Mouse (Mus musculus) neural tube, embryonic 12.5 days (tissue): ENCODE data around the gene Nckap5l. TPM values are rescaled to one million over a fixed set of nuclear protein-coding genes. Genes with fewer than 3 reads are reported as not detected.

ENCODE experiments used
- ATAC-seq: fragments of 200-750 bp; cut with Nextera tagmentation; 2 replicates; pipeline ENCODE4 v1.8.0; 2017; ENCODE audit warnings: low read depth, mild to moderate bottlenecking, moderate TSS enrichment, moderate library complexity; ENCODE audit not compliant: low FRiP score
- H3K27ac ChIP-seq: fragments of 300-500 bp; sonication (generic); 2 replicates; pipeline ENCODE4 v1.5.1; 2016
- H3K27me3 ChIP-seq: fragments of 300-500 bp; sonication (generic); replicated peaks from 2 replicates; pipeline ENCODE4 v1.6.1; 2016; ENCODE audit warnings: mild to moderate bottlenecking
- H3K36me3 ChIP-seq: fragments of 300-500 bp; sonication (generic); 2 replicates; pipeline ENCODE4 v1.6.1; 2016; ENCODE audit warnings: mild to moderate bottlenecking
- H3K4me1 ChIP-seq: fragments of 300-500 bp; sonication (generic); 2 replicates; pipeline ENCODE4 v1.6.1; 2016
- H3K4me2 ChIP-seq: fragments of 300-500 bp; sonication (generic); replicated peaks from 2 replicates; pipeline ENCODE4 v1.6.1; 2016; ENCODE audit warnings: mild to moderate bottlenecking
- H3K4me3 ChIP-seq: fragments of 300-500 bp; sonication (generic); 2 replicates; pipeline ENCODE4 v1.5.1; 2016
- H3K9ac ChIP-seq: fragments of 300-500 bp; sonication (generic); 2 replicates; pipeline ENCODE4 v1.6.1; 2016; ENCODE audit warnings: mild to moderate bottlenecking
- H3K9me3 ChIP-seq: fragments of 300-500 bp; sonication (generic); 2 replicates; pipeline ENCODE4 v1.6.1; 2016; ENCODE audit warnings: mild to moderate bottlenecking
- WGBS: fragments of 180-500 bp; shearing (Covaris S2); methylation state at CpG from one replicate; pipeline ENCODE4 v1.1.7; 2016; 5-methylcytosine and 5-hydroxymethylcytosine counted together
- polyA plus RNA-seq: library from polyadenylated mRNA; unstranded; fragments of >200 nt; fragmentation: Nextera tagmentation; extraction: Ambion mirVana; gene quantifications from 2 replicates; pipeline ENCODE4 v1.2.1, GENCODE M21; 2016

The Nckap5l gene
- polyA plus RNA-seq, 1 experiment from 2014 or later: 17.2 TPM

DNA sequence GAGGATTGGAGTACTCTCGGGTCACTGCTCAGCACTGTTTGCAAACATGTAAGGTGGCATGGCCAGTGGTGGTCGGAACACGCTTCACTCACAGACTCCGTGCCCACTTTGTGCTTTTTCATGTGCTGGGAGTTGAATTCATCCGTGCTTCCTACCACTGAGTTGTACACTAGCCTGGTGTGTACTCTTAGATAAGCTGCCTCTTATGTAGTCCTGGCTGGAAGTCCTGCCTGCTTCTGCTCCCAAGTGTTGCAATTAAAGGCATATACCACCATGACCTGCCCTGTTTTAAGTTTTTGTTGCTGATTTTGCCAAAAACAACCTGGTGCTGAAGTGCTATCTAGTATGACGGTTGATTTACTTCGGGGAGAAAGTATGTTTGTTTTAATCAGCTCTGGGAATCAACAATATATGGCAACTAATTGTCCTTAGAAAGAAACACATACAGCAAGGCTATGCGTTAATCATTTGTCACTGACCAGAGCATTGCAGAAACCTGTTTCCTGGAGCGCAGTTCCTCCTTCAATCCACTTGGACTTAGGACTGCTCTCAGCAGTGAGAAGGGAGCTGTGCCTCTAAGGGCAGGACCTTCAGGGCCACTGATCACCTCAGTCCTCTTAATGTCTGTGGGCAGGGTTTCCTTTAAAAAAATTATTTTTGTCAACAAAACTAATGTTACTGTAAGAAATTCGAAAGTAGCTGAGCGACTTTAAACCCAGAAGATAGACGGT, 54.2 kb downstream of the Nckap5l start:
- Histone ChIP-seq H3K27me3 (no peaks in the 10 kb centered on the region), H3K4me2 (no peak overlapping the region), H3K9ac (no peak overlapping the region), H3K4me1 (peaks cover 17% of the 10 kb centered on the region), H3K27ac (no peak overlapping the region), H3K4me3 (no peak overlapping the region), H3K9me3 (no peaks in the 10 kb centered on the region), H3K36me3 (peaks cover 63% of the 10 kb centered on the region)
- WGBS: 94% methylated on average over 12 of the region's 12 CpGs
- no peak for ATAC-seq

DNA sequence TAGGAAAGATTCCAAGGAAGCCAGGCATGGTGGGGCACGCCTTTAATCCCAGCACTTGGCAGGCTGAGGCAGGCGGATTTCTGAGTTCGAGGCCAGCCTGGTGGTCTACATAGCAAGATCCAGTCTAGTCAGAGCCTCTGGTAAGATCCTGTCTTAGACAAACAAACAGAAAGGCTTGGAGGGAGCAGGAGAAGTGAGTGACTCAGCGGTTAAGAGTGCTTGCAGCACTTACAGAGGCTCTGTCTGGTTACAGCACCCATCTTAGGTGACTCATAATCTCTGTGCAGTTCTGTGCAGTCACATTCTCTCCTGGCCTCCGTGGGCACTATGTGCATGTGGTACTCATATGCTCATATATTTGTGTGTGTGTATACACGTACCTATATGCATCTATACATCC, 56.9 kb downstream of the Nckap5l start:
- no peak for ATAC-seq
- no peak overlapping the region for H3K4me2 ChIP-seq
- no peaks in the 10 kb centered on the region for H3K27me3 ChIP-seq
- 93% methylated on average over 6 of the region's 6 CpGs for WGBS
- peaks cover 35% of the 10 kb centered on the region for H3K36me3 ChIP-seq
- no peak overlapping the region for H3K27ac ChIP-seq
- peaks cover 30% of the 10 kb centered on the region for H3K4me1 ChIP-seq
- no peak overlapping the region for H3K9ac ChIP-seq
- H3K9me3 ChIP-seq: no peaks in the 10 kb centered on the region
- no peak overlapping the region for H3K4me3 ChIP-seq

DNA sequence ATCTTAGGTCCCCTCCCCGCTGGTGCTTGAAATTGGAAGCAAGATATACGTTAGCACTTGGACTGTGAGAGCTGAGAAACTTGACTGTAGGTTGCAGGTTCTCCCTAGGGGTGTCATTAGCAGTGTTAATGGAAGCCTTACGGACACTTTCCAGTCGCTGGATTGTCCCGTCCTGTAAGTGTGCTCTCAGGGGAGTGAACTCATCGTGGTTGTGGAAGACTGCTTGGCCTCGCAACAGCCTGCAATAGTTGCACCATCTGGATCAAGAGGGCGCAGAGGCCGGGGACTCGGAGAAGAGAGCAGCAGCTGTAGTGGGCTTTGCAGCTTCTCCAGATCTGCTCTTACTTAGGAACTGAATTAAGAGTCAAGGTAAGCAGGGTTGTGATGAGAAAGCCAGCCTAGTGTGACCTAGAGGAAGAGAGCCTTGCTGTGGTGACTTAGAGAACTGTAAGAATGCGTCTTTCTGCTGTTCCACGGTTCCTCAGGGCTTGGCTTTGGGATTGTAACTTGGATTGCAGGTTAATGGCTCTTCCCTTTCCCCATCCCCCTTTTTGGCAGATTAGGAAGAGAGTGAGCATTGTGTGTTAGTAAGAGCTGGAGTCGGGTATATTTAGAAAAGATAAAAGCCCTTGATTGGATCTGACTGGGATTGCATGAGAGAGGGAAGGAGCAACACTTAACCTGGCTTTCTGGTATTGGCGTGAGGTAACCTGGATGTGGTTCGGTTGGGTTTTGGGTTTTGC, 57.9 kb downstream of the Nckap5l start:
- no peaks in the 10 kb centered on the region for H3K9me3 ChIP-seq
- no peak overlapping the region for H3K4me2 ChIP-seq
- H3K27me3 ChIP-seq: no peaks in the 10 kb centered on the region
- no peak overlapping the region for H3K4me3 ChIP-seq
- H3K36me3 ChIP-seq: peaks cover 26% of the 10 kb centered on the region
- H3K9ac ChIP-seq: no peak overlapping the region
- 77% methylated on average over 15 of the region's 15 CpGs for WGBS
- H3K4me1 ChIP-seq: peaks cover 39% of the 10 kb centered on the region
- H3K27ac ChIP-seq: no peak overlapping the region
- no peak for ATAC-seq

DNA sequence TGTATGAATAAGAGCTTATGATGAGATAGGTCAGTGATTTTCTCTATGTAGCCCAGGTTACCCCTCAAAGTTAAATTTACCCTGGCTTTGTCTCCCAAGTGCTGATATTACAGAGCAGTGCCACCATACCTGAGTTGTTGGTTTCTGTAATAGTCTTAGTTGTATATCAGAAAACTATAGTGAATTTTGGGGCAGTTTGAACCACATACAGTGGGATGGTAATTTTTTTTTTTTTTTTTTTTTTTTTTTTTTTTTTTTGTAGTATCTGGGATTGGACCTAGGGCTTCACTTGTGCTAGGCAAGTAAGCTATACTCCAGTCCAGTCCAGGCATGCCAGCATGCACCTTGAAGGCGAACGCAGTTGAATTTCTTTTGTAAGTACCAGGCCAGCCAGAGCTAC, 59.9 kb downstream of the Nckap5l start:
- Histone ChIP-seq H3K4me2 (no peak overlapping the region), H3K27me3 (no peaks in the 10 kb centered on the region), H3K9ac (no peak overlapping the region), H3K27ac (no peak overlapping the region), H3K4me3 (no peak overlapping the region), H3K9me3 (no peaks in the 10 kb centered on the region), H3K36me3 (peaks cover 6% of the 10 kb centered on the region), H3K4me1 (peaks cover 50% of the 10 kb centered on the region)
- WGBS: 91% methylated on average over 2 of the region's 2 CpGs
- ATAC-seq: no peak

DNA sequence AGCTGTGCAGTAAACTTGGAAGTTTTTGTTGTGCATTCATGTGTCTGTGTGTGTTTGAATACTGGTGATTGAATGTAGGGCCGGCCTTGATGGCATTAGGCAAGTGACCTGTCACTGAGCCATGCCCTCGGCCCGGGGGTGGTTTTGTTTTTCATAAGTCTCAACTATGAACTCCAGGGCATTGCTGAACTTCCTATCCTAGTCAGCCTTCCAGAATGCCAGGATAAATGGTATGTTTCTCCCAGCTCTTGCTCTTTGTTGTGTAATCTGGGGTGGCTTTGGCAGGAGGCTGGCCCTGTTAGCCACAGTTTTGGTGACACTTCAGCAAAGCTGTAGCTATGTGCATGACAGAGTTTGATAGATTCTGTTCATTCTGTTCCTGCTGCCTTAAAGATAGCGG, 60.7 kb downstream of the Nckap5l start:
- ATAC-seq: no peak
- WGBS: 76% methylated on average over 4 of the region's 4 CpGs
- peaks cover 55% of the 10 kb centered on the region for H3K4me1 ChIP-seq

DNA sequence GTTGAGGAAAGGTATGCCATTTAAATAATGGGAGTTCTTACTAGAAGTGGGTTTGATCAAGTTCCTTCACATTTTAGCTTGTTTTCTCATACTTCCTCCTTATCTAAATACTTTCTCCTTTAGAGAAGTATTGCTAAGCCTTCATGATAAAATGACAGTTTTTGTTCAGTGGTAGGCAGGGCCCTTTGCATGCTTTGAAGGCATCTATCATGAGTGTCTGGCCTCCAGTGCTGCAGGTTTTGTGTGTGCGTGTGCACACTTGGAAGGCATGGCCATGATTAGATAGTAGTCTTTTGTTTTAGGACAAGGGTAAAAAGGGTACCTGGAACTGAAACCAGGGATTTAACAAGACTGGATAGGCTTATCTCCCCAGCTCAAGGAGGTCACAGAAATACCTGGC, 61.1 kb downstream of the Nckap5l start:
- 83% methylated on average over 1 of the region's 1 CpGs for WGBS
- H3K4me3 ChIP-seq: no peak overlapping the region
- H3K4me1 ChIP-seq: peaks cover 55% of the 10 kb centered on the region
- no peaks in the 10 kb centered on the region for H3K27me3 ChIP-seq
- no peak overlapping the region for H3K27ac ChIP-seq
- no peak for ATAC-seq
- H3K9ac ChIP-seq: no peak overlapping the region
- H3K4me2 ChIP-seq: no peak overlapping the region
- H3K36me3 ChIP-seq: no peaks in the 10 kb centered on the region
- no peaks in the 10 kb centered on the region for H3K9me3 ChIP-seq

More for the DNA sequence above, 60.7 kb downstream of the Nckap5l start:
- no peak overlapping the region for H3K4me2 ChIP-seq
- no peak overlapping the region for H3K4me3 ChIP-seq
- H3K36me3 ChIP-seq: no peaks in the 10 kb centered on the region
- no peak overlapping the region for H3K9ac ChIP-seq
- no peaks in the 10 kb centered on the region for H3K27me3 ChIP-seq
- no peak overlapping the region for H3K27ac ChIP-seq
- H3K9me3 ChIP-seq: no peaks in the 10 kb centered on the region

DNA sequence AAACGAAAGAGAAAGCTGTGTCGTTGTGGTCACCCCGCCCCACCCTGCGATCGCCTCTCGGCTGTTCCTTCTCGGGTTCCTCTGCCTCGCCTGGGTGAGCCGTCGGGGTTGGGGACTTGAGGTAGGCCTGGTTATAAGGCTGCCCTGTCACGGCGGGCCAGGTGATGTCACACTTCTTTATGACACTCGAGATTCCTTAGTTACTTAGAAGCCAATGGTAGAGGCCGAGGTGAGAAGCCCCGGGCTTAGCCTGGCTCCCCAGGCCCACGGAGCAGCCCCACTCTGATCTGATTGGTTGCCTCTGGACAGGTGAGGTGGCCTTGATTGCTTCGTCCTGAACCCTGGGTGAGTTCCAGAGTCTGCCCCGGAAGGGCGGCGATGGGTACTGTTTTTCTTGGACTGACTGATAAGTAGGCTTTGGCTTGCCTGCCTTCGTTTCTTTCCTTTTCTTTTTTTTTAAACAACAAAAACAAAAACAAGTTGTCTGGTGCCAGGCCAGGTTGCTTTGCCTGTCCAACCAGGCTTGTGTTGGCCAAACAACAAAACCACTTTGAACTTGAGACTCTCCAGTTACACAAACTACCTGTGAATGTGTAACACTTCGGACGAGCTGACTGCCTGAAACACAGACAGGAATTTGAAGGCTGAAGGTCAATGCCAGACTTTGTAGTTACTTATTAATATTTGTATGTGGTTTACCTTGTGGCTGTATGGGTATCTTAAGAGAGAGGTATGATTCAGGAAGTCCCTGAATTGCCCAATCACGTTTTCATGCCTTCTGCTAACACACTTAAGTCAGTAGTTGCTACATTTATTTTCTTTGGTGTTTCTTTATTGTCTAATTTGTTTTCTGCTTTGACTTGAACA, 63.9 kb downstream of the Nckap5l start:
- Histone ChIP-seq H3K36me3 (no peaks in the 10 kb centered on the region), H3K4me3 (peak overlapping the region; percentile 68), H3K9ac (peak overlapping the region; percentile 89), H3K27ac (no peak overlapping the region), H3K27me3 (no peaks in the 10 kb centered on the region), H3K4me1 (peaks cover 41% of the 10 kb centered on the region), H3K4me2 (peak overlapping the region; percentile 99), H3K9me3 (no peaks in the 10 kb centered on the region)
- 12% methylated on average over 24 of the region's 24 CpGs for WGBS
- peak; percentile 41 for ATAC-seq

DNA sequence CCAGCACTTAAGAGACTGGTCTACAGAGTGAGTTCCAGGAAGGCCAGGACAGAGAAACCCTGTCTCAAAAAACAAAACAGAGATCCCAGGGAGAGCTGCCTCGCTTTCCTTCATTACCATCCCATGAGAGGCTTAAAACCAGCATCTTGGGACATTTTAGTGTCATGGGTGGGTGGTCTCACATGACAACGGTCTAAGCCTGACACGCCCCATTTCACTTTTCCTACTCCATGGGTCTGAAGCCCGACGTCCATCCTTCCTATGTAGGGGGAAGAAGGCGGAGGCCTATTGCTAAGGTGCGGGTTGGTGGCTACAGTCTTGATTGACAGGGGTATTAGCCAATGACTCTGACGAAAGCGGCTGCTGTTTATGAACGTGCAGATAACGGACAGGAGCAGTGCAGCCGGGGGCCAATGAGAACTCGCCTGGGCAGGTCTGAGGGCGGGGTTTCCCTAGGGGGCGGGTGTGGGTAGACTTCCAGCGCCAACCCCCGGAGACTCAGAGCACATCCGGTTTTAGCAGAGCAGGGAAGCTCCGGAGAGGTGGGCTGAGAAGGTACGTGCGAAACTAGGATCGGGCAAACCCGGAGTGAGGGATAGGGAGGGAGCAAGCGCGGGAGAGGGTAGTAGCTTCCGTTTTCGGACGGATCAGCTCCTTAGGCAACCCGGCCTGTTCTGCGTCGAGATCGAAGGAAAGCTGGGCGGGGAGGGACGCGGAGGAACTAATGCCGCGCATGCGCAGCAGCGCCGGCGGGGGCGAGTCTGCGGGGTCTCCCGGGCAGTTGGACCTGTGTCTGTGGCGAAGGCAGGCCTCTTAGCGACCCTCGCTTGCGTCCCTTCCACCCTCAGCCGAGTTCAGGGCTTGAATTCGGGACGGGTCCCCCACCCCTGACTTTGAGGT, 64.8 kb downstream of the Nckap5l start, which contains the start of gene Tmbim6:
Gene Tmbim6 (plus strand): TSS at position 397 of the 900 bp plus-strand sequence.
- peak within 1 kb of the TSS; percentile 99 for H3K4me2 ChIP-seq
- no peaks in the 10 kb centered on the region for H3K9me3 ChIP-seq
- under 1% methylated on average over 51 of the region's 51 CpGs for WGBS
- peak within 1 kb of the TSS; percentile 89 for H3K9ac ChIP-seq
- H3K27ac ChIP-seq: no peak within 1 kb of the TSS; the same call in 1 of the 2 replicates
- no peaks in the 10 kb centered on the region for H3K36me3 ChIP-seq
- peaks cover 37% of the 10 kb centered on the region for H3K4me1 ChIP-seq
- H3K4me3 ChIP-seq: peak within 1 kb of the TSS; percentile 68
- H3K27me3 ChIP-seq: no peaks in the 10 kb centered on the region
- ATAC-seq: peak; percentile 100

DNA sequence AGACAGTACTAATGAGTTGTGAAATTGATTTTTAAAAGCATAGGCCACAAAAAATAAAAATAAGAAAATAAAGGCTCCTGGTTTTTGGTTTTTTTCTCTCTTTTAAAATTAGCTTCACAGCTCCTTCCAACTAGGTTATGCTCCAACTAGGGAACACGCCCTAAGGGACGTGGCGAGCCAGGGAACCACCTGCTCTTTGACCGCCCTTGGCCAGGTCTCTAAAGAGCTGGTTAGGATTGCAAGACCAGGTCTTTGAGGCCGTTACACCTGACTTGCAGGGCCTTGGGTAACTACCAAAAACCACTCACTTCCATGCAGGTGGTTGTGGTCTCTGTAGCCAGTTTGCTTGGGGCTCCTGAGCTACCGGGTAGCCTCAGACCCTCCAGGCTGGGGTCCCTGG, 65.6 kb downstream of the Nckap5l start:
- 87% methylated on average over 6 of the region's 6 CpGs for WGBS
- Histone ChIP-seq H3K9me3 (no peaks in the 10 kb centered on the region), H3K9ac (peak overlapping the region; percentile 1; the same call in 1 of the 2 replicates), H3K4me2 (peak overlapping the region; percentile 99), H3K27ac (no peak overlapping the region), H3K4me3 (peak overlapping the region; percentile 27), H3K4me1 (peaks cover 37% of the 10 kb centered on the region), H3K27me3 (no peaks in the 10 kb centered on the region), H3K36me3 (no peaks in the 10 kb centered on the region)
- ATAC-seq: peak; percentile 6

DNA sequence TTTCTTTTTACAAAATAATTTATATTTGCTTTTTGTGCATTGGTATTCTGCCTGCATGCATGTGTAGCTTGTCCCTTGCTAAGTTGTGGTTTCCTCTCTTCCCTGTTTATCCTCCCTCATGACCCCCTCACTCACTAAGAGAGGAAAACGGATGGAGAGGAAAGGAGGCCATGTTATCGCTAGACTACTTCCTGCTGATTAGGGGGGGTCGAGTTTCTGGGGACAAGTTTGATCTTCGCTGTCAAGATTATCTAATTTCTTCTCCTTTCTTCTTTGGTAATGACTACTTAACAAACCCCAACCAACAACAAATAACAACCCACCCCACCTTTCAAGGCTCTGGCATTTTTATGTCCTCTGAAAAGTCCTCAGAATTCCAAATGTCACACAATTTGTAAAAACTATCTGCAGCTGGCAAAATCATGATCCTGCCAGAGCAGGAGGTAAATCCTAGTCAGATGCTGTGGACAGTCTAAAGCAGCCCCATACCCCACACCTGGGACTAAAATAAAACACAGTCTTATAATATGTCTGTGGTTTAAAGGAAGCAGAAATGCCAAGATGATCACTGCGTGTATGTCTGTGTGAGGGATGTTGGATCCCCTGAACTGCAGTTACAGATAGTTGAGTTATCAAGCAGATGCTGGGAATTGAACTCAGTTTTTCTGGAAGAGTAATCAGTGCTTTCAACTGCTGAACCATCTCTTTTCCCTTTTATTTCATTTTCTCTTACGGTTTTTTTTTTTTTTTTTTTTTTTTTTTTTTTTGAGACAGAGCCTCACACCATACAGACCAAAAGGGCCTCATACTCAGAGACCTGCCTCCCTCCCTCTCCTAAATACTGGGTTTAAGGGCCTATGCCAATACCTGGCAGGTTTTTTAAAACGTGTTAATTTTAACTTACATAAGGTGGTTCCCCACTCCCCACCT, 66.8 kb downstream of the Nckap5l start:
- Histone ChIP-seq H3K36me3 (no peaks in the 10 kb centered on the region), H3K4me1 (peaks cover 26% of the 10 kb centered on the region), H3K4me3 (no peak overlapping the region), H3K9me3 (no peaks in the 10 kb centered on the region), H3K27ac (no peak overlapping the region), H3K4me2 (no peak overlapping the region), H3K27me3 (no peaks in the 10 kb centered on the region), H3K9ac (no peak overlapping the region)
- no peak for ATAC-seq
- 71% methylated on average over 7 of the region's 7 CpGs for WGBS
